Mouse (Mus musculus): ENCODE data around the gene Hamp2.
"Not testable (repeated sequence)": the region's sequence is repeated elsewhere in the genome, so short reads cannot be mapped to it uniquely, and the experiment has no call there.

Hamp2 gene

DNA sequence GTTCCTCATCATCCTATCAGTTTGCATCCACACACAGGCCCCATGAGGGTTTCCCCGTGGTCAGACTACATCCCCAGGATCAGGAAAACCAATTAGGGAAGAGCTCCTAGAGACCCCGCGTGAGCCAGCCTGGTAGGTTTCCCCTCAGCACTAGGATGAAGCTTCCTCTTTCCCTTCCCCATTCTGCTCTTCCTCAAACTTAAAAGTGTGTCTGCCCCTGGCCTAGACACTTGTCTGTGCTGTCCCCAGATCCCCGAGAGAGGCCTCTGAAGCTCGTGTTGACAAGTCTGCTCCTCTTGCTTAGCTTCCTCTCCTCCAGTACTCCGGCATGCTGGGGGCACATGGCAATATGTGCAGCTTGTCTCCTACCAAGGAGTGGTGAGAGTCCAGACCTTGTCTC lies 29.0 kb upstream of the Hamp2 start:
- DNase-seq (ENCODE audit: low spot score): no peak

GRCm38 (mm10) chr7:30952441-30953265 lies 28.2 kb upstream of the Hamp2 start:
- DNase-seq (ENCODE audit: low spot score): no peak

- DNase-seq (ENCODE audit: low spot score): not testable (repeated sequence)
These were observed 25.4 kb upstream of the Hamp2 start for GRCm38 (mm10) chr7:30949902-30950301.

DNA sequence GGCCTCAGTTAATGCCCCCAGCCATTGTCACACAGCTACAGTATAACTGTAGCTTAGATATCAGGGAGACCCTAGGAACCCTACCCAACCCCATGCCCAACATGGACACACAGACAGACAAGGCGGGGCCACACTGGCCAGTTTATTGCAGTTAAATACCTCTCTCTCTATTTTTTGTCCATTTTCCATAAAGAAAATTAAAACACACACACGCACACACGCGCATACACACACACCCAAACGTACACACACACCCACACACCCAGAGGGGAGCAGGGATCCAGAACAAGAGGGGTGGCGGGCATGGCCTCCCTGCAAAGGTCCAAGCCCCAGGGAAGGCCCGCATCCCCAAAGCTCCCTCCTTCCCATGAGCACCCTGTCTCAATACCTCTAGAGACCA lies 21.4 kb upstream of the Hamp2 start:
- no peak for DNase-seq (ENCODE audit: low spot score)

DNA sequence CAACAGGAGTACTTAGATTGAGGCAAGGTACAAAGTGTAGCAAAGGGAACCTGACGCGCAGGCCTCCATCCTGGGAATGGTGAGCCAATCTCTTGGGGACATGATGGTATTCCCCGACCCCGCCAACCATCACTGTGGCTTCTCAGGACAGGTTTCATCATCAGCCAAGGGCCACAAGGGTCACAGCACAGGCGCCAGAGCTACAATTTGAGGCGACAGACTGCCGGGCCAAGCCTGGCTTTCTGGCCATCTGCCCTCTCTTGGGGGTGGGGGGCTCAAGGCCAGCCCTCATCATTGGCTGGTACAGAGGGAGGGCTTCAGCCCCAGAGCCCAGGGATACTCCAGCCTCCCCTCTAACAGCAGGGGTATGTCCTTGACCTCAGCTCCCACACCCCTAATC lies 21.0 kb upstream of the Hamp2 start:
- DNase-seq (ENCODE audit: low spot score): not testable (repeated sequence)

GRCm38 (mm10) chr7:30944706-30945105 lies 20.2 kb upstream of the Hamp2 start:
- DNase-seq (ENCODE audit: low spot score): not testable (repeated sequence)

DNA sequence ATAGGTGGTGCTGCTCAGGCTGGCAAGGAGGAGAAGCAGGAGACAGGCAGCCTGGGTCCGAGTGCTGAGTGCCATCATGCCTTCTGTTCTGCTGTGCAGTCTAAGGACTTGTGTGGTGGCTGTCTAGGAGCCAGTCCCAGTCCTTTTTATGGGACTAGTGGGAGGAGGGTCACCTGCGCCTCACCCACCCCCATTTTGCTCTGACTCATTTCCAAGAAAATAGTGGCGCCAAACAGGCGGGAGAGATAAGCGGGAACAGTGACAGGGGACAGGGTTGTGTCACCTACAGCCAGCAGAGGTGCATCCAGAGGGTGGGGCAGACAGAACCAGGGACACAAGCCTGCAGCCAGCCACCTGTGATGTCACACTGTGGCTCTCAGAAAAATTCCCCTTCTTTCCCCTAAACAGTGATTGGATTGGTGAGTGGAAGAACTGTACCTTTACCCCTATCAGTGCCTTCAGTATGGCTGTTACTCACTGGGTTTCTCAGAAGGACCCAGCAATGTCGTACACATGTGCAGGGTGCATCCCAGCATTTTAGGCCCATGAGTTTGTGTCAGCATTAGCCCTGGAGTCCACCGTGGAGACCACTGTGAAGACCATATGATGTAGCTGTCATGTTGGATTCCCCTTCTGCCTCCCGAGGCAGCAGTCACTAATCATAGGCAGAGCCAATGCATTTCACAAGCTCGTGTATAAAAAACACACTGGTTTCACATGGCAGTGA lies 19.6 kb upstream of the Hamp2 start, which contains the start of gene Hamp:
Gene Hamp, minus strand, starts transcription at position 124 of the 727 bp plus-strand sequence.
- DNase-seq (ENCODE audit: low spot score): no peak

- not testable (repeated sequence) for DNase-seq (ENCODE audit: low spot score)
These were observed 17.9 kb upstream of the Hamp2 start for GRCm38 (mm10) chr7:30942365-30942764.

GRCm38 (mm10) chr7:30940070-30940469 lies 15.6 kb upstream of the Hamp2 start:
- not testable (repeated sequence) for DNase-seq (ENCODE audit: low spot score)

DNA sequence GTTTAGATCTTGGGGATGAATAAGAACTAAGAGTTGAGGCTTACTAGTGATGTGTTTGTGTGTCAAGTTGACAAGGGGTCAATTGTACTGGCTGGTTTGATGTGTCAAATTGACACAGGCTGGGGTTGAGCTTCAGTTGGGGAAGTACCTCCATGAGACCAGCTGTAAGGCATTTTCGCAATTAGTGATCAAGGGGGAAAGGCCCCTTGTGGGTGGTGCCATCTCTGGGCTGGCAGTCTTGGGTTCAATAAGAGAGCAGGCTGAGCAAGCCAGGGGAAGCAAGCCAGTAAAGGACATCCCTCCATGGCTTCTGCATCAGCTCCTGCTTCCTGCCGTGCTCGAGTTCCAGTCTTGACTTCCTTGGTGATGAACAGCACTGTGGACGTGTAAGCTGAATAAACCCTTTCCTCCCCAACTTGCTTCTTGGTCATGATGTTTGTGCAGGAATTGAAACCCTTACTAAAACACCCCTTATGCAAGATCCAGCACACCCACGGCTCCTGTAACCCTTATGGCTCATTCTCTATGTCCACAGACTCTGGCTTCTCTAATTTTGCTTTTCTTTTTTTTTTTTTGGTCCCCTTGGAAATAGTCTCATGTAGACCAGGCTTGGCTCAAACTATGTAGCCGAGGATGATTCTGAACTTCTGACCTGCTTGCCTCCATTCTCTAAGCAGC lies 11.1 kb upstream of the Hamp2 start:
- DNase-seq (ENCODE audit: low spot score): not testable (repeated sequence)

- no peak for DNase-seq (ENCODE audit: low spot score)
These were observed 410 bp downstream of the Hamp2 start for GRCm38 (mm10) chr7:30924071-30924470.

GRCm38 (mm10) chr7:30922490-30922889 lies 2.0 kb downstream of the Hamp2 start:
- DNase-seq (ENCODE audit: low spot score): not testable (repeated sequence)

DNA sequence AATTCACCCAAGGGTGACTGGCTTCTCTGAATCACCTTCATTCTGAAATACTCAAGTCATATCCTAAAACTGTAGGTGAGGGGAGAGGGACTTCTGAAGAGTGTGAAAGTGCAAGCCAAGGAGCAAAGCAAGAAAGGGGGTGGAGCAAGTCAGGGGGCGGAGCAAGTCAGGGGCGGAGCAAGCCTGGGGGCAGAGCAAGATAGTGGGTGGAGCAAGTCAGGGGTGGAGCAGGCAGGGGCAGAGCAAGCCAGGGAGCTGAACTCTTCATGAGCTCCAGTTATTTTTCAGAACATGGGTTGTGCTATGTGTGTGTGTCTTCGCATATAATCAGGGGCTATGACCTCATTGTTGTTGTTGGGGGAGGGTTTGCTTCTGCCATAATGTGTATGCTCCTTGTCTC lies 4.3 kb downstream of the Hamp2 start:
- no peak for DNase-seq (ENCODE audit: low spot score)

DNA sequence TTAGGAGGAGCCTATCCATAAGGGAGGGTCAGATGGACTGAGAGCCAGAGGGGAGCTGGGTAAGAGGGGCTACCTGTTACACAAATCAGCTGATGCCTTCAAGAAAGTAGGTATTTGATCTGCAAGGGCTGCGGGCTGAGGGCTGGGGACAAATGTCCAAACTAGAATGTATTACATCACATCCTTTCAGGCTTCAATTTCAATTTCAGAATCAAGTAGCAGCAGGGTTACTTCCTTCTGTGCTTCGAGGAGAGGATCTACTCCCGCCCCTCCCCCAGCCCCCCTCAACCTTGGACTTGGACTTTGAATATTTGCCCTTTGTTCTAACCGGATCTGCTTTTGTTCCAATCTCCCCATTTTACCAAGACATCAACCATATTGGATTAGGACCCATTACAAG lies 7.3 kb downstream of the Hamp2 start:
- DNase-seq (ENCODE audit: low spot score): no peak

DNA sequence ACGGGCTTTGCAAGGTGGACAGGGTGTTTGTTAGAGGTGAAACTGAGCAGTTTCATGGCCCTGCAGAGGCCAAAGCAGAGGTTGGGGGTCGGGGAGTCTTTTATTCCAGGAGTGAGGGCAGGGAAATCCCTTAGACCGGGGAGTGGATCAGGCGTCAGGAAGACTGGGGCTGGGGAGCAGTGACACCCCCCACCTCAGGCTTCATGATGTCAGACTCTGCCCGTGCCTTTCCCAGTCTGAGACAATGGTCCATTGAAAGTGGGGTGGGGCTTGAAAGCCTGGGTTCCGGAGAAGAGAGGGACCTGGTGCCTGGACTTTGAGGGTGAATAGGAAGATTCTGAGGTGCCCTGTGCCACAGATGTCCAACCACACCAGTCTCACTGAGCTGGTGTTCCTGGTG lies 7.8 kb downstream of the Hamp2 start:
- no peak for DNase-seq (ENCODE audit: low spot score)

GRCm38 (mm10) chr7:30914732-30915131 lies 9.7 kb downstream of the Hamp2 start, which contains the start of gene Mag:
TSS of gene Mag (minus strand) at chr7:30914873.
- DNase-seq (ENCODE audit: low spot score): no peak

DNA sequence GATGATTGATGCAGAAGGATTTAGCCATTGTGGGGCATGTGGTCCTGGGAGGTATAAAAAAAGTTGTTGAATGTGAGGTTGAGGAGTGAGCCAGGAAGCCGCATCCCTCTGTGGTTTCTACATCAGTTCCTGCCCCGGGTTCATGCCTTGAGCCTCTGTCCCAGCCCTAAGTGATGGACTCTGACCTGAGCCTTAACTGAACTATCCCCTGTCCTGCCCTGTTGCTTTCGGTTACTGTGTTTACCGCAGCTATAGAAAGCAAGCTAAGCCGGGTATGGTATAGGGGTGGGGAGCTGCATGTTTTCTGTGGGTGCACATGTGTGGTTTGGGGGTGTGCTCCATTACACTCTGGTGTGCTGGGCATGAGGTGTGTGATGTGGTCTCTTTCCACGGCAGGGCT lies 14.7 kb downstream of the Hamp2 start:
- DNase-seq (ENCODE audit: low spot score): no peak

- no peak for DNase-seq (ENCODE audit: low spot score)
These were observed 15.5 kb downstream of the Hamp2 start for GRCm38 (mm10) chr7:30908992-30909431.

DNA sequence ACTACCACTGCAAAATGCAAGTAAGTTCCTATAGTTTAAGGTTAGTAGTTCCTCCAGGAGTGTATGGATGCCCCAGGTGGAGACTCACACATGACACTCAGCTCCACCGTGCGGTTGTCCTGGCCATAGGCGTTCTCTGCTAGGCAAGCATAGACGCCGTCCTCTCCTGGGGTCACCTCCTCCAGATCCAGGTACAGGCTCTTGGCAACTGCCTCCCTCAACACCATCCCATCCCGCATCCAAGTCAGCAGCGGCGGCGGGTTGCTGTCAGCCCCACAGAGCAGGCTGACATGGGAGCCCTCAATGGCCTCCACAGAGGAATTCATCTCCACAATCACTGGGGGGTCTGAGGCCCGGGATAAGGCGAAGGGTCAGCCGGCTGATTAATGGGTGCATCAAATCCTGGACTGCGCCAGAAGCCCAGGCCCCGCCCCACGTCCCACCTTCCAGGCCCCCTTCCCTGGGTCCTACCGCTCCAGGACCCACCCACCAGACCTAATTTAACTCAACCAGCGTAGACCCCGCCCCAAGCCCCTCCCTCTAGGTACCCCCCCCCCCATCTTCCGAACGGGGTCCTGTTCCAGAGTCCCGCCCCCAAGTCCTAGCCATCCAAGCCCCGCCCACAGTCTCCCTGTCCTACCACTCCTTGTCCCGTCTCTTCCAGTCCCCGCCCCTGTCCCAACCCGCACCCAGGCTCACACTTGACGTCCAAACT lies 16.0 kb downstream of the Hamp2 start:
- DNase-seq (ENCODE audit: low spot score): no peak

- DNase-seq (ENCODE audit: low spot score): no peak
These were observed 20.4 kb downstream of the Hamp2 start for GRCm38 (mm10) chr7:30904042-30904441.

DNA sequence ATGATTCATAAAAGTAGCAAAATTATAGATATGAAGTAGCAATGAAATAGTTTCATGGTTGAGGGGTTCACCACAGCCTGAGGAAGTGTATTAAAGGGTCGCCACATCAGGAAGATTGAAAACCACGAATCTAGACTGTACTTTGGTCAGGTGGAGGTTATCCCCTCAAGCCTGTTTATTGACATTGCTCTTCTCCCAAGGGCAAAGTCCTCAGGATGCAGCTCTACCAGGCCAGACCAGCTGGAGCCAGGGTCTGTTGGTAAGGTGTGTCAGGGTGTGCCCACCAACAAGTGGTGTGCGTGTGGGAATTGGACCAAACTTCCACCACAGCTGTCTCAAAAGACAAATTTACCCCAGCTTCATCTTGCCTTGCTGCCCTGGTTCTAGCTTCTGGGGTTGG lies 29.3 kb downstream of the Hamp2 start:
- DNase-seq (ENCODE audit: low spot score): no peak

GRCm38 (mm10) chr7:30892515-30892914 lies 32.0 kb downstream of the Hamp2 start:
- DNase-seq (ENCODE audit: low spot score): no peak
